Mouse (Mus musculus): ENCODE data around the gene Adamts17.

The Adamts17 gene

DNA sequence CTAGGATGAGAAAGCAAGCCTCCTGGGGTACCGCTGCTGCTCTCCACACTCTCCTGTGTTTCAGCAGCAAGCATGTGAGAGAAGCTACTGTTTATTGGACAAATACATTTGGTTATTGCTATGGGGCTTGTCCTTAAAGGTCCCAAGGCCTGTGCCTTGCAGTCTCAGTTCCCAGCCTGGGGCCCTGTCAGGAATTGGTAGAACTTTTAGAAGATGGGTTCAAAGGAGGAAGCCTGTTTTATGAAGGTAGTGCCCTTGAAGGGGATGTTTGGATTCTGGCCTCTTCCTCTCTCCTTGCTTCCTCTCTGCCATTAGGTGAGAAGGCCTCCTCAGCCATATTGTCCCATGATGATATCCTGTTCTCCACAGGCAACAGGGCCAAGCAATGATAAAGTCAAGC is 91.8 kb downstream of the Adamts17 start:
- DNase-seq (ENCODE audit: low read depth in 2 of 2, low spot score in 2 of 2) = no peak

DNA sequence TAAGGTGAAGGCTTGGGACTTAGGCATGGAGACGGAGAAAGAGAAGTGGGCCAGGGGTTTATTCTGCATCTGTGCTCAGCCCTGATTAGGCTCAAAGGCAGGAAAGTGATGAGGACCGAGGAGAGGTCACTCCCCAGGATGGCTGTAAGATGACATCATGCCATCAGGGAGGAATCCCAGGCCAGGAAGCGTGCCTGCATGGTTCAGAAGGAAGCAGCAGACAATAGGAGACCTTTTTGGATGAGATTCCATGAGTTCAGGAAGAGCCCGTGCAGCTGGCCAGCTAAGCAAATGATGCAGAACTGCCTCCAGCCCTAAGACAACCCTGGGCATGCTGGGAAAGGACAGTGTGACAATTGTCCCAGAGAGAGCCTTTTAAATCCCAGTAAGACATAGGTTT is 93.7 kb downstream of the Adamts17 start:
- no peak for DNase-seq (ENCODE audit: low read depth in 2 of 2, low spot score in 2 of 2)

DNA sequence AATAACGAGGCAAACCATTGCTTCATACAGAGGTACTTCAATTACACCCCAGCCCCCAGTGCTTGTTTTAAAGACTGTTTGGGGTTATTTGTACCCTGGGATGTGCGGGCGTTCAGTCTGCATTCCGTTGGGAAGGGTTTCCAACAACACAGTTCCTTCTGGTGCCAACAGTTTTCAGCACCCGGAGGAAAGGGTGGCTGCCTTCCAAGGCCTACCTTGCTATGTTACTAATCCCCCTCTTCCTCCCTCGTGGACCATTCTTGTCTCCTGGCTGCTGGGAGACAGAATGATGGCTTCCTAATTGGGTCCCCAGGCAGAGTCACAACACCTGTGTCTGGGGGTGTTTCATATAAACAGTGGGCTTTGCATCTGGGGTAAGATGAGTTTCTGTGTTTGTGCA is 94.5 kb downstream of the Adamts17 start:
- no peak for DNase-seq (ENCODE audit: low read depth in 2 of 2, low spot score in 2 of 2)

DNA sequence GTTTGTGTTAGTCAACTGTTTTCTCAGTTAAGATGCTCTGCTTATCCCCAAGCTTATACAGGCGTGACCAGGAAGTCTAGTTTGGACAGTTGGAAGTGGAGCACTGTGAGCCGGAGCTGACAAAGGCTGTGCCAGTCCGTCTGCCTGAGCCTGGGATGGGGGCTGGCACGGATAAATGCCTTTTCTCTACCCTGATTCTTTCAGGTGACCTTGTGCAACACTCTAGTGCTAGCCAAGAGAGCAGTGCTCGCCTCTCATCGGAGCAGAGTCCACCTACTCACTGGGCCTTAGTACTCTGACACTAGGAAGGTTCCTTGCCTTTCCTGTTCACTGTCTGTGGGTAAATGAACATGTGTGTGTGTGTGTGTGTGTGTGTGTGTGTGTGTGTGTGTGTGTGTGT is 95.5 kb downstream of the Adamts17 start:
- no peak for DNase-seq (ENCODE audit: low read depth in 2 of 2, low spot score in 2 of 2)

DNA sequence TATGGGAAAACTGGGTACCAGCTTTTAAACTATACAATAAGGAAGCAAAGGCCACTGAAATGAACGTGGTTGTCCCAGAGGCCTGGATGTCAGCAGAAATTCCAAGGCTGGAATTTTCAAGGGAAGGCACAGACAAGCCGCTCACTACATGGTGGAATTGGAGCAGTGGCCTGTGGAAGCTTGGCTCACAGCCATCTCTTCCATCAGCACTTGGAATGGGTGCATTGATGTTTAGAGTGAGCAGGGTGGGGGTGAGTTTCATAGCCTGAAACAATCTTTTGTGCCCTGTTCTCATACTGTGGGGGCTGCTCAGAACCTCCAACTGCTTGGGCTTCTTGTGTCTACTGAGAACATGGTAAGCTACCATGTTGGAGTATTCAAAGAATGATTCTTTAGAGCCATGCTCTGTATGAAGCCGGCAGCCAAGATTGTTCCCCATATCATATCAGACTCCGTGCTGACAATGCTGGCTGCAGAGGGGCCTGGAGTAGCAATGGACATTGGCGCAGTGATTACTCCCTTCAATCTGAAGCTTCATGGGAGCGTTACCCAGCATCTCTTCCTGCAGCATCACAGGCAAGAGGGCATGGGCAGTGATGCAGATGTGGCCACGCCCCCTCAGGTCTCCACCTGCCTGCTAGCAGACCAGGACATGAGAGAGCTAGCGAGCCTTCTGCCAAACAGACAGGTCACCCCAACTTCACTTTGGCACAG is 96.7 kb downstream of the Adamts17 start:
- DNase-seq (ENCODE audit: low read depth in 2 of 2, low spot score in 2 of 2) = no peak

DNA sequence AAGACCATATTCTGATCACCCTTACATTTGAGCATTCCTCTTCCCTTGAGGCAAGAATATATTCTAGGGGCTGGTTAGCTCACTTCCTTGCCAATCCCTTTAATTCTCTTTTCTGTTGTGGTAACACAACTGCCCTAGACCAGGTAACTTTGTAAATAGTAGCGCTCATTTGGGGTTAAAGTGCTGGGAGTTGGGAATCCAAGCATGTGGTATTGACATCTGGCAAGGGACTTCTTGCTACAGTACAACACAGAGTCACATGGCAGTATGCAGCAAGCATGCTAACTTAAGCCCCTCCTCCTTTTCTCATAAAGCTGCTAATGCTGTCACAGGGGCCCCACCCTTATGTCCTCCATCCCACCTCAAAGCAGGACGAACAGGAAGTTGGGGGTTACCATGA is 97.4 kb downstream of the Adamts17 start:
- DNase-seq (ENCODE audit: low read depth in 2 of 2, low spot score in 2 of 2) = no peak

DNA sequence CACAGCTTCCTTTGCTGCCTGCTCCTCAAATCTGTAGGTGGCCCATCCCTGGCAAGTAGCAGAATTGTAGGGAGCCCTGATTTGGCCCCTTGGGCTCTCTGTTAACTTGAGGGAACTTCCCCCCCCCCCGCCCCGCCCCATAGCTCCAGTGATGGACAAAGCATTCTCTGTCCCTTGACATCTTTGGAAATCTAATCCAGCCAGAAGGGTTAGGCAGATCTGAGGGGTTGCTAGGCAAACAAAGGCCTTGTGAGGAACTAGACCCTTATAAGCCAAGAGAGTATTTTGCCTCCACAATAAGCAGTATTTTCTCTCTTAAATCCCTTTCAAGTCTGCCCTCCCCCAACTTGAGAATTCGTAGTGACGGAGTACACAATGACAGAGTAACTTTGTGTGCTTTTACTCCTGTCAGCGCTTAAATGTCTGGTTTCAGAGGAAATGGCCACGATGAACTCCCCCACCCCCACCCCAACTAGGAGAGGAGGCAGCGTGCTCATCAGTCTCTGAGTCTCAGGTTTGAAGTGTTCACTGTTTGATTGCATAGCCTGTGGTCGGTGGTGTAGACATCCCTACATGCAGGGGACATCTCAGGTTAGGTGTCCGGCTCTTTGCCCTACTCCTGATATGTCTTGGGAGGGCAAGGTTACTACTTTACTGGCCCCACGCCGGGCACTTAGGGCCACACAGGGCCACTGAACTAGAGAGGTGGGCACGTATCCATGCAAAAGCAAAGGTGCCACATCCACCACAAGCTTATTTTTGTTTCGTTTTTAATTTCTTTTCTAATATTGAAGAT is 99.7 kb downstream of the Adamts17 start:
- DNase-seq (ENCODE audit: low read depth in 2 of 2, low spot score in 2 of 2) = no peak

DNA sequence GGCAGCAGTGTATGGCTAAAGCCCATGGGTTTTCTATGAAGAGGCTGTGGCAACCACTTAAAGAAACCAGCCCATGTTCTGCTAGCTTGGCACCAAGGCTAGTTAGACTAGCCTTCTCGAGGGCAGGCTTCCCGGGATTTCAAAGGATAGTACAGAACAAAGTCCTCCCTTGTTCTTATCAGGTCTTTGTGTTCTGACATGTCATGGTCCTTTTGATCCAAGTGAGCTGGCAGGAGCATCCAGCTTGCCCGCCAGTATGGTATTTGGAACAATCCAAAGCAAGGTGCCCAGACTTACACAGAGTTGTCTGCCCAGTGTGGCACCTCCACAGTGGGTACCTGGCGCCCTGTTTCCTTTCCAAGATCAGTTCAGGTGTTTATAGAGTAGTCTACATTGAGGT is 101.2 kb downstream of the Adamts17 start:
- no peak for DNase-seq (ENCODE audit: low read depth in 2 of 2, low spot score in 2 of 2)

DNA sequence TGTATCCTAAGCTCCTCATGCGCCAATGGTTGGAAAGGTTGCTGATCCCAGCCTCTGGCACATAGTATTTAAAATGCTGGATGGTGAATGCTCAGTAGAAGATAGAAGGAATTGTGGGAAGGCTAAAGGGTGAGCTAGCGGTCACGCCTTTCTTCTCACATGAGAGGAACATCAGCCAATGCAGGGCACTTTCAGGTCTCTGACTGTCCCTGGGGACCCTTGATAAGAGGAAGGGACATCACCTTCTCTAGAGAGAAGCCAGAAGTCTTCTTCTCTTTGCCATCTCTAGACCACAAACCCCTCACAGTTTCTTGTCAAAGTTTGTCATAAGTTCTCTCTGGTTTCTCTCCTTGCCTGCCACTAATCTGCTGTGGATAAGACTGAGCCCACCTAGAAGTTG is 109.5 kb downstream of the Adamts17 start:
- no peak for DNase-seq (ENCODE audit: low read depth in 2 of 2, low spot score in 2 of 2)

DNA sequence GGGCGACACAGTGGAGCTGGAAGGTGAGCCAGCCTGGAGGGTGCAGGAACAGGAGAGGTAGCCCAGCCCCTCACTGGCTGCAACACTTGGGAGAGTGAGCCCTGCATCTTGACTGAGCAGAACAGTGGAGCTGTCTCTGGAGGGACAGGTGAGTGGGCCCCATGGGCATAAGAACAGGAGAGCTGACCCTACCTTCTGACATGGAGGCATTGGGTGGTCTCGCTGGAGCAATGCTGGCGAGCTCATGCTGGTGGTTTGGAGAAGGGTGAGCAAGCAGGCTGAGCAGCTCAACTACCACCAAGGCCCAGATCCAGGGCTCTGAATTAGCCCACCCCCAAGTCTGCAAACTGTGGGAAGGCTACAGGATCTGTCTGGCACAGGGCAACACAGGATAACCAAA is 113.4 kb downstream of the Adamts17 start:
- DNase-seq (ENCODE audit: low read depth in 2 of 2, low spot score in 2 of 2) = no peak

DNA sequence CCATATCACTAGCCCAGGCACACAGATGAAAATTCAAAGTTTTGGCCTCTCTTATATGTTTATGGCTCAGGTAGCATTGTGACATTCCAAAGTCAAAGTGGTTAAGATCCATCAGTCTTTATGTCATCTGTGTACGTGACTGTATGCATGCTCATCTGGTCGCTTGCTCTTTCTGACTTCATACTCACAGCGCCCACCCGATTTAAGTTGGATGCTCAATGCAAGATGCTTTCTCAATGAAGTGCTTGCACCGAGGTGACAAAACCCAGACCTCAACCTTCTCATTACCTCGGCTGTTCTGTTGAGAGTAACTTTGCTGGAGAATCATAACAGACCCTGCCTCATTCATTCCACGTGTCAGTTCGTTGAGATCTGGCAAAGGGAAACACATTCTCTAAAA is 114.5 kb downstream of the Adamts17 start:
- no peak for DNase-seq (ENCODE audit: low read depth in 2 of 2, low spot score in 2 of 2)

DNA sequence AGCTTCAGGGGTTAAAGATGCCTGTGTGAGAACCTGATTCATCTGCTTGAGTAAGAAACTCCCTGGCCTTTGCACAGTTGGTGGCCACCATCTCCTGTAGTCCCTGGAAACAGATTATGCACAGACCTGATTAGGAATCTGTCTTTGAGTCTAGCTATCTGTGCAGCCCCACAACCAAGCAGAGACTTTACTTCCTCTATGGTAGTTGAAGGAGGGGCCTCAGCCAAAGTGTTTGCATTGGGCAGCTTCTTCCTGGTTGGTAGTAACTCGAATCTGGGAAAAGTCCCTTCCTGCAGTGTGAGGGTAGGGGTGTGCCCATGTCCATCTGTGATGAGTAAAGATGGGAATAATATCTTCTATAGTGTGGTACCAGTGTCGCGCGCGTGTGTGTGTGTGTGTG is 115.2 kb downstream of the Adamts17 start:
- DNase-seq (ENCODE audit: low read depth in 2 of 2, low spot score in 2 of 2) = no peak

DNA sequence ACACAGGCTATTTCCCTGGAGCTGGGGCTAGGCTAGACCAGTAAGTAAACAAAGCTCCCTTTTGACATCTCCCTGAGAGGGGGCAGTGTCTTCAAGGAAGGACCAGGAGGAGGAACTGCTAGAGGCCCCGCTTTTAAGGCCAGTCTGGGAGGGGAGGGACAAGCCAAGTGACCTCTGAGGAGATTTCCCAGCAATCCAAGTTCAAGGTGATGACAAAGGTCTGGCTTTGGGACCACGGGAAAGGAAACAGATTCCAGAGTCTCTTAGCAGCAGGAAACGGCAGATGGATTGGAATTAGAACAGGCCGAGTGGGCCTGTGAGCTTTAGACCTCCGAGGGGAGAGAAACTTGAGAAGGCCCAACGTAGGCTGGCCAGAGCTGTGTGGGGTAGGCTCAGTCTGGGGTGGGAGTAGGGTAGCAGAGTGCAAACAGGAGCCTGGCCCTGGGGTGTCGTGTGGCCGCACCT is 116.0 kb downstream of the Adamts17 start:
- DNase-seq (ENCODE audit: low read depth in 2 of 2, low spot score in 2 of 2) = no peak

DNA sequence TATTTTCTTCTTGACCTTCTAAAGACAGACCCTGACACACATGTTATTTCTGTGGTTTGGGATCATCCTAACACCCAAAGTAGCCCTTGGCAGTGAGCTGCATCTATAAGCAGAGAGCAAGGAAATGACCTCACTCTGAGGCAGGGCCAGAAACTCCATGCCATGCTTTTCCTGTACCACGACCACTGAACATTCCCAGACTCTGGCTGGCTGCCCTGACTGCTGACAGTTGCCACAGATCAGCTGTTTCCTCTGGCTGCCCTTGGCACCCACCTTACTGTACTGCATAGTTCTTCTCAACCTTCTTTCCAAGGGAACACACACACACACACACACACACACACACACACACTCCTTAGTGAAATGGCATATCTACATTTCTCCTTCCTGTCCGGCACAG is 116.4 kb downstream of the Adamts17 start:
- no peak for DNase-seq (ENCODE audit: low read depth in 2 of 2, low spot score in 2 of 2)

DNA sequence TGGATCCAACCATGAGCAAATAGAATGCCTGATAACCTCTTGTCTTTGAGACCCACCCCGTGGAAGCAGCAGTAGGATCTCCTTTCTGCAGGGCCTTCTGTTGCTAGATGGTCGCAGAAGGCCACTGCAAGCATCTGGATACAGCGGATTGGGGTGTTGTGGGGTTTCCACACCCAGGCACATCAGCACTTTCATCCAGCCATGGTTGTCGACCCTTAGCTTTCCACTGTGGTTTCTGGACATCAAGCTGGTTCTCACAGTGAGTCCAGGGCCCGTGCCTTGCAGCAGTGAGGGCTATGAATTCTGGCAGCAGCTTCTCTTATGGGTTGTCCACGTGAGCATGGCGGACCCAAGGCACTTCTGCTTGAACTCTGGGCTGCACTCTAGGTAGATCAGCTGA is 118.2 kb downstream of the Adamts17 start:
- no peak for DNase-seq (ENCODE audit: low read depth in 2 of 2, low spot score in 2 of 2)

DNA sequence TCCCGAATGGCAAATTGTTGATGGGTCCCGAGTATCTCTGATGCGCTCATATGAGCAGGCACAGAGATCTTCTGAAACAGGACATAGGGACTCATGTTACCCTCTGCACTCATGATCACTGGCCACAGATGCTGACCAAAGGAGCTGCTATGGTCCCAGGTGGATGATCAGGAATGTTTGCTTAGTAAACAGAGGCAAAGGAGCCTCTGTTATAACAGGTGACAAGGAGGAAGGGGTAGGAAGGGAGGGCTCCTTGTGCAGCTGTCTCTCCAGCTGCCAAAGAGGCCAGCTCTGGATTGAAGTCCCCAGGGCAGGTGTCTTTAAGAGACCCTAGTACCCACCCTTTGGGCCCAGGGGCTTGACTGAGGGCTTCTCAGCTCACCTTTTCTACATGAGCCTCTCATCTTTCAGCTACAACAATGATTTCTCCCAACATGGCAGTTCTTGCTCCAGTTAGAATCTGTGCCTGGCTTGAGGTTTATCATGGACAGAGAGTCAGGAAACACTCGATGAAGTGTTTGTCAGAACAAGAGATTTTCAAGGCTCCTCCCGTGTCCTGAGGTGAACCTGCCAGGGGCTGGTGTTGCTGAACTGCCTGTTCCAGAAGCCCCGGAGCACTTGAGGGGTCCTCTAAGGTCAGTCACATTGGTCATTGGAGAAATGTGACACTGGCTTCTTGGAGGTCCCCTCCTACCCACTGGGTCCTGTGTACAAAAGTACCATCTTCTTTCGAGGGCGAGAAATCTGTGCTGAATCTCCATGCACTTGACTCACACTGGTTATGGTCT is 120.9 kb downstream of the Adamts17 start:
- no peak for DNase-seq (ENCODE audit: low read depth in 2 of 2, low spot score in 2 of 2)

DNA sequence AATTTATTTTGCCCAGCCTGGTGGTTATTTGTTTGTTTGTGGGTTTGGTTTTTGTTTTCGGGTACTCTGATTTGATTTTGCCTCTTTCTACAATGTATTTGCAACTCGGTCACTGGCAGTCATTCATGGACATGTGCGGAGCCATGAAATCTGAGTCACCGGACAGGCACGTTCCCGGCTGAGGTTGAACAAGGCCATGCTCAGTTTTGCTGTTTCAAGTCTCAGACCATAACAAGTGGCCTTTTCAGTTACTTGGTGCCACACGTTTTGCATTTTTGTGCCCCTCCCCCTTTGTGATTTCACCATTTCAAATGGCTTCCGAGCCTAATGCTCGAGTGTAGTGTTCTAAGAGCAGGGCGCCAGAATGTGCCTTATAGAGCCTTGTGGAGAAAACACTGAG is 123.2 kb downstream of the Adamts17 start:
- DNase-seq (ENCODE audit: low read depth in 2 of 2, low spot score in 2 of 2) = no peak

DNA sequence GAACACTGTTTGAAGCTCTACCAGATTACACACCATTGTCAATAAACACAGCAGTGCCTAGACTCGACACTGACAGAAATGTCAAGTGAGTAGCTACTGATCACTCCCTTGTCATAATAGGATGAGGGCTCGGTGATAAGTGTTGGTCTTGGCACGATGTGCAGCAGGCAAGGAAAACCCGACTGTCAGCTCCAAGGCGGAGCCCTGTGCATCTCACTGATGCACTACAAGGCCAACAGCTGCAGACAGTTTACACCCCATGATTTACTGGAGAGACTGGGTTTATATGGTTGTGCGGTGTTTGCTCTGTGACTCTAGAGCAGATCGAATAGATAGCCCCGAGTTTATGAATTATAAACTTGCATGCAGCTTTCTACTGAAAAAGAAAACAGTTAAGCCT is 124.0 kb downstream of the Adamts17 start:
- DNase-seq (ENCODE audit: low read depth in 2 of 2, low spot score in 2 of 2) = no peak

DNA sequence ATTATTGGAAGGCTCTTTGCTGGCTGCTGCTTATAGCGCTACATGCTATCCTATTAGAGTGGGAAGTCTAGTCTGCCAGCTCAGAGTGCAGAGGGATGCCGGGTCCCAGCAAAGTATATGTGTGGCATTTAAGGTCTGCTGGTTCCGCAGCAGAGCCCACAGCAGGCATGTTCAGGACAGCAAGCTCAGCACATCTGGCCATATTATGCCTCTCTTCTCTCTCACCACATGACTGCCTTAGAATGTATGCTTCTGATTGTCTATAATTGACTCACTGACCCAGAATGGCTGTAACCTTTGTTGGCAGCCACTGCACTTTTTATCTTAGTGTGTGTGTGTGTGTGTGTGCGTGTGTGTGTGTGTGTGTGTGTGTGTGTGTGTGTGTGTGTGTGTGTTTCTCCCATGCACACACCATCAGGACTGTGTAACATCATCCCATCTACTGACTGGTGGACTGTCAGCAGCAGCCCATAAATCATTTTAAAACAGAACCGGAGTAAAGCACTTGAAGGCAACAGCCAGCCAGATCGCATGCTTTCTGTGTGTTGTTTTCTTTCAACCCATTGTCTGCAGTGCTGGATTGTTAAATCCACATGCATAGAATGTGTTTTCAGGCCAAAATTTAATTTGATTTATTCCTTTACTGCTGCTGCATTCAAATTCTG is 127.1 kb downstream of the Adamts17 start:
- no peak for DNase-seq (ENCODE audit: low read depth in 2 of 2, low spot score in 2 of 2)

DNA sequence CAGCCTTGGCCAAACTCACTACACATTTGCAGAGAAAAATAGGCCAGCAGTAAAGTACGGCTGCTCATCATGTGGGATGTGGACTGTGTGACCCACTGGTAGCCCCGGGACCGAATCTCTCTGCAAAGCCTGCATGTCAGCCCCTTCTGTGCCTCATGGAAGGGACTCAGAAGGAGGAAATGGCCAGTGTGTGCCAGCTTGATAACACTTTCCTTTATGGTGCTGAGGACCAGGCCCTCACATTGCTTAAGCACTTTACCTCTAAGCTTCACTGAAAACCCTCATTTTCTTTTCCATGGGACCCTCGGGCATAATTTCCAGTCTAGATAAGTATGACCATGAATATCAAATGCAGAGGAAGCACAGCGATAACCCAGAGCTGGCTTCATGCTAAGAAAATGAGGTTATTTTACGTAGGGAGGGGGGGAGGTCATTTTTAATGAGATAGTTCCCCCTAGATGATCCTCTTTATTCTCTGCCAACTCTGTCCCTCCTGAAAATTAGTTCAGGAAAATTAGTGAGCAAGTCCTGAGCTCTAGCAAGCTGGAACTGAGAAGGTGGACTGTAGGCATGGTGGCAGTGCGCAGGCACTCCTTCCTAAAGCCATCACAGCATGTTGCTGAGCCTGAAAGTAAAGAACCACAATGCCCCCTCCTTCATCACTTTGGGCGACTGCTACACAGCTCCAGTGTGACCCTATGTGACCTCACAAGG is 127.8 kb downstream of the Adamts17 start:
- no peak for DNase-seq (ENCODE audit: low read depth in 2 of 2, low spot score in 2 of 2)

DNA sequence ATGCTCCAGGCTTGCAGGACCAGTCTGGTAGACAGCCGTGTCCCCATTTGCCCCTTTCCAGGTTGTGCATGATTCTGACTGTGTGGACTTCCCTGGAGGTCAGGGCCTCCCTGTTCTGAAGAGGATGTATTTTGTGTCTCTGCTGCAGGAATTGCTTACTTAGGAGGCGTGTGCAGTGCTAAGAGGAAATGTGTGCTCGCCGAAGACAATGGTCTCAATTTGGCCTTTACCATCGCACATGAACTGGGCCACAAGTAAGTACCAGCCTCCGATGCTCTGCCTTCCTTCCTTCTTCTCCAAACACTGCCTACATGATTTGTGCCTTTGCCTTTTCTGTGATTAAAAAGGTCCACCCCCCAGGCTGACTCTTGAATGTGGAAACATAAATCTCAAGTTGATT is 129.1 kb downstream of the Adamts17 start:
- no peak for DNase-seq (ENCODE audit: low read depth in 2 of 2, low spot score in 2 of 2)

Measured in CD8-positive naive resting alpha-beta T cell, adult 2 months (primary cell).